Mouse (Mus musculus) ES-Bruce4 (cell line): ENCODE results near the gene Atp2b2. TPM values are rescaled to one million over a fixed set of nuclear protein-coding genes. Genes with fewer than 3 reads are reported as not detected.

ENCODE experiments used
- H3K27ac ChIP-seq: 2 replicates; pipeline ENCODE4 v1.5.1; 2012; ENCODE audit warnings: low read length, inconsistent platforms; ENCODE audit not compliant: insufficient read depth
- H3K27me3 ChIP-seq: 2 replicates; pipeline ENCODE4 v1.6.1; 2012; ENCODE audit warnings: mild to moderate bottlenecking, low read length, inconsistent platforms; ENCODE audit not compliant: control insufficient read depth, poor library complexity, insufficient read depth, severe bottlenecking
- H3K36me3 ChIP-seq: 2 replicates; pipeline ENCODE4 v1.6.1; 2012; ENCODE audit warnings: inconsistent platforms, mild to moderate bottlenecking, low read length, moderate library complexity; ENCODE audit not compliant: control insufficient read depth, poor library complexity, insufficient read depth, severe bottlenecking
- H3K4me1 ChIP-seq: one replicate; pipeline ENCODE4 v1.8.1; 2011; ENCODE audit warnings: low read length; ENCODE audit not compliant: control insufficient read depth, insufficient read depth
- H3K4me3 ChIP-seq: 2 replicates; pipeline ENCODE4 v1.5.1; 2011; ENCODE audit warnings: low read depth, mild to moderate bottlenecking, low read length
- H3K9ac ChIP-seq: 2 replicates; pipeline ENCODE4 v1.6.1; 2012; ENCODE audit warnings: low read depth, mild to moderate bottlenecking, inconsistent platforms; ENCODE audit not compliant: poor library complexity, severe bottlenecking
- H3K9me3 ChIP-seq: replicated peaks from 2 replicates; pipeline ENCODE4 v1.6.1; 2012; ENCODE audit warnings: mild to moderate bottlenecking, low read length, inconsistent platforms; ENCODE audit not compliant: control insufficient read depth, poor library complexity, insufficient read depth, severe bottlenecking
- CTCF ChIP-seq: IDR thresholded peaks from one replicate; pipeline ENCODE4 v1.8.1; 2011; ENCODE audit warnings: low read depth, low read length
- EP300 ChIP-seq: IDR thresholded peaks from 2 replicates; pipeline ENCODE4 v1.6.1; 2011; ENCODE audit warnings: low read depth, low read length; ENCODE audit not compliant: insufficient read depth
- POLR2A ChIP-seq: IDR thresholded peaks from one replicate; pipeline ENCODE4 v1.8.1; 2011; ENCODE audit warnings: low read length; ENCODE audit not compliant: insufficient read depth
- polyA plus RNA-seq: library from polyadenylated mRNA; stranded (reverse); fragments of >200 nt; gene quantifications from 2 replicates; pipeline ENCODE4 v1.2.4, GENCODE M21; 2011; ENCODE audit warnings: low read depth; ENCODE audit not compliant: missing spikeins, insufficient read depth, insufficient read length

Atp2b2 gene
- polyA plus RNA-seq, 1 experiment: 0.42 TPM

DNA sequence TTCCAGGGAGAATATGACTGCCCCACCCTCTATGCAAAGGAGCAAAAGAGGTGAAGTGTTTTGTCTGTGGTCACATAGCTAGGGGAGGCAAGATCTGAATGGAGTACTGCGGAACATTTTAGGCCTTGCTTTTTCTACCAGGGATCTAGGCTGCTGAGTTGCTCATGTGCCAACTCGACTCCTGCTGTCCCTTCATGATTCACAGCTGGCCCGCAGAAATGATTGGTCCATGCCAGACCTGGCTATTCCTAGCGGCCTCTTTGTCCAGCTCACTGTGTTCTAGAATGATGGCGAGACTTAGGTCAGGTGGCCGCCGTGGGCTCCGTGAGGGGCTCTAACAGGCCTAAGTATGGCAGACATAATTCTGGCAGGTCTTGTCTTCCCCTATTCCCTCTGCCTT lies 103.0 kb downstream of the Atp2b2 start:
- TF ChIP-seq CTCF: no peak
- TF ChIP-seq POLR2A: no peak
- no peak for TF ChIP-seq EP300
- Histone ChIP-seq H3K4me1 (no peaks in the 10 kb centered on the region), H3K9me3 (no peaks in the 10 kb centered on the region), H3K9ac (no peak overlapping the region), H3K27me3 (no peaks in the 10 kb centered on the region), H3K27ac (no peak overlapping the region), H3K36me3 (no peaks in the 10 kb centered on the region), H3K4me3 (no peak overlapping the region)

GRCm38 (mm10) chr6:113936811-113937508 lies 105.5 kb downstream of the Atp2b2 start:
- Histone ChIP-seq H3K36me3 (no peaks in the 10 kb centered on the region), H3K4me3 (no peak overlapping the region), H3K27ac (no peak overlapping the region), H3K9me3 (no peaks in the 10 kb centered on the region), H3K4me1 (no peaks in the 10 kb centered on the region), H3K9ac (no peak overlapping the region), H3K27me3 (no peaks in the 10 kb centered on the region)
- no peak for TF ChIP-seq POLR2A
- no peak for TF ChIP-seq EP300
- no peak for TF ChIP-seq CTCF

DNA sequence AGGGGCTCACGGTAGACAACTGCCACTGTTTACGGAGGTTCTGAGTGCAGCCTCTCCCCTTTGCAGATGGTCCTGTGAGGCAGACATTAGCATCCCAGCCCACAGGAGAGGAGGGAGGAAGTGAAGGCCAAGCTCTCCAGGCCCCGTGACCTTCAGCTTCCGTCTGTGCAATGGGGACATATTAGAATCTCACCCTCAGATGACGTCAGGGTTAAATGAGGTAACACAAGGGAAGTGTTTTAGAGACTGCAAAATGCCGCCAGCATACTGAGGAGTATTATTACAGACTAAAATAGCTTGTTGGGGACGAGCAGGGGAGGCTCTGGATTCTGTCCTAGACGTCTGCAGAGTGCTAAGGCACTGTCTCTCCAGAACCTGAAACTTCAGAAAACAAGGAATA lies 106.3 kb downstream of the Atp2b2 start:
- no peaks in the 10 kb centered on the region for H3K9me3 ChIP-seq
- no peak overlapping the region for H3K27ac ChIP-seq
- no peaks in the 10 kb centered on the region for H3K36me3 ChIP-seq
- no peaks in the 10 kb centered on the region for H3K27me3 ChIP-seq
- H3K4me3 ChIP-seq: no peak overlapping the region
- H3K4me1 ChIP-seq: no peaks in the 10 kb centered on the region
- TF ChIP-seq EP300: no peak
- TF ChIP-seq POLR2A: no peak
- no peak for TF ChIP-seq CTCF
- H3K9ac ChIP-seq: no peak overlapping the region

GRCm38 (mm10) chr6:113934692-113935091 lies 107.7 kb downstream of the Atp2b2 start:
- no peaks in the 10 kb centered on the region for H3K9me3 ChIP-seq
- no peaks in the 10 kb centered on the region for H3K27me3 ChIP-seq
- no peaks in the 10 kb centered on the region for H3K4me1 ChIP-seq
- no peak for TF ChIP-seq CTCF
- TF ChIP-seq EP300: no peak
- TF ChIP-seq POLR2A: no peak
- no peaks in the 10 kb centered on the region for H3K36me3 ChIP-seq
- H3K4me3 ChIP-seq: no peak overlapping the region
- no peak overlapping the region for H3K27ac ChIP-seq
- H3K9ac ChIP-seq: no peak overlapping the region

DNA sequence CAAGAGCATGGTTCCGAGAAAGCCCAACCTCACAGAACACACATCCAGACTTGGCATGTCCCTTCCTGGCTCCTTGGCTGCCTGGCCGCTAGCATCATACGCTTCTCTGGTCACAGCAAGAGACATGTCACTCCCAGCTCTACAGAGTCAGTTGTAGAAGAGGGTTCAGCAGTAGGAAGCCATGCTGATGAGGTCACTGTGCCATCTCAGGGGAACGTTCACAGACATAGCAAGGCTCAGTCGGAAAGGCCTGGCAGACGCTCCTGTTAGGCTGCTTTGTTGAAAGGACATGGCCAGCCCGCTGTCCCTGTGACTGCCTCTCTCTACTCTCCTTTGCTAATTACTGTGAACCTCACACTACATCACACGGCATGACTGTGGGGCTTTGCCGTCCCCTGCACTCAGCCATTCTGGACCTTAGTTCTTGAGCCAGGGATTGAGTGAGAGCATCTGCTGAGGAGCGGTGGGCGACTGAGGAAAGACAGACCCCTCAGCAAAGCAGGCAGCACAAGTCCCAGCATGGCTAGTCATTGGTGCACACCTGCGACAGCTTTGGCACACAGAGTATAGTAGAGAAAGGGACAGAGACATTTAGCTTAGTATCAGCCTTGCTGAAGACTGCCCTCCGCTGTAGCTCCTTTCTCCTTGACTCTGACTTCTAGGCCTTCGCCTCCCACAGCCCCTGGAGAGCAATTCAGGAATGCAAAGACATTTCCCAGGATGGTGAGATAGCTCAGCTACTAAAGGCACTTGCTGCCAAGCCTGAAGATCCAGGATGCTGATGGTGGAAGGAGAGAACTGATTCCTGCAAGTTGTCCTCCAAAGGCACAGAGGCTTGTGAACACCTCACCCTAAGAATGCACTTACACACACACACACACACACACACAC lies 108.9 kb downstream of the Atp2b2 start:
- H3K27me3 ChIP-seq: no peaks in the 10 kb centered on the region
- no peaks in the 10 kb centered on the region for H3K4me1 ChIP-seq
- no peaks in the 10 kb centered on the region for H3K36me3 ChIP-seq
- TF ChIP-seq POLR2A (no peak), CTCF (no peak), EP300 (no peak)
- no peak overlapping the region for H3K4me3 ChIP-seq
- no peak overlapping the region for H3K9ac ChIP-seq
- H3K9me3 ChIP-seq: no peaks in the 10 kb centered on the region
- H3K27ac ChIP-seq: no peak overlapping the region

DNA sequence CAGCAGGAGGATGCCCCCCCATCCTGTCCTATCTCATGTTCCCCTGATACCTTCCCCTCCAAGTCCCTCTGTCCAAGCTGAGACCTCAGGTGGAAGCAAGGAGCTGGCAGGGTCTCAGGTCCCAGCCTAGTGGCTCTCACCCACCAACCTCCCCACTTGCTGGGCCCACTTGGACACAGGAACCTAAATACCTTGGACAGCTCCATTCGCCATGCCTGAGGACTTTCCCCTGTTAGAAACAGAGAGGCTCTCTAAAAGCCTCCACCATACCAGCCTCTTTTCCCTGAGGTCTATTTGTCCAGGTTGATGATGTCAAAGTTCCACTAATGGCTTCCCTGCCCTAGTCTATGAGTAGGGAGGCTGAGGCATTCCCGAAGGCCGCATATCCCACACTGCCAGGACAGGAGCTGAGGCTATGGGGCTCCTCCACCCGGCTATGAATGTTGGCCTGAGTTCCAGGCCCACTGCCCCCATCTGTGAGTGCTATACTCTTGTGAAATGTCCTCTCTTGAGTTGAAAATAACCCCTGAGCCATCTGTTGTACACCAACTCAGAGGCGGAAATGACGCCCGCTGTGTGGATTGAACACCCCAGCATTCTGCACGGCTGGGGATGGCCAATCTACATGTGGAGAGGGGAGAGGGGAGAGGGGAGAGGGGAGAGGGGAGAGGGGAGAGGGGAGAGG lies 113.1 kb downstream of the Atp2b2 start:
- no peak overlapping the region for H3K4me3 ChIP-seq
- H3K27me3 ChIP-seq: no peaks in the 10 kb centered on the region
- H3K27ac ChIP-seq: no peak overlapping the region
- H3K9me3 ChIP-seq: no peaks in the 10 kb centered on the region
- no peak overlapping the region for H3K9ac ChIP-seq
- no peaks in the 10 kb centered on the region for H3K4me1 ChIP-seq
- TF ChIP-seq EP300 (no peak), POLR2A (no peak), CTCF (no peak)
- H3K36me3 ChIP-seq: no peaks in the 10 kb centered on the region
